Mouse (Mus musculus): ENCODE results near the gene Ccnd3. TPM values are rescaled to one million over a fixed set of nuclear protein-coding genes. Genes with fewer than 3 reads are reported as not detected.
"Not testable (repeated sequence)": the region's sequence is repeated elsewhere in the genome, so short reads cannot be mapped to it uniquely, and the experiment has no call there.

Gene Ccnd3
- total RNA-seq, 2 experiments from 2014 or later, result 178 to 185 TPM

GRCm38 (mm10) chr17:47482401-47482800, 22.4 kb upstream of the Ccnd3 start:
- DNase-seq, result peak; percentile 84

DNA sequence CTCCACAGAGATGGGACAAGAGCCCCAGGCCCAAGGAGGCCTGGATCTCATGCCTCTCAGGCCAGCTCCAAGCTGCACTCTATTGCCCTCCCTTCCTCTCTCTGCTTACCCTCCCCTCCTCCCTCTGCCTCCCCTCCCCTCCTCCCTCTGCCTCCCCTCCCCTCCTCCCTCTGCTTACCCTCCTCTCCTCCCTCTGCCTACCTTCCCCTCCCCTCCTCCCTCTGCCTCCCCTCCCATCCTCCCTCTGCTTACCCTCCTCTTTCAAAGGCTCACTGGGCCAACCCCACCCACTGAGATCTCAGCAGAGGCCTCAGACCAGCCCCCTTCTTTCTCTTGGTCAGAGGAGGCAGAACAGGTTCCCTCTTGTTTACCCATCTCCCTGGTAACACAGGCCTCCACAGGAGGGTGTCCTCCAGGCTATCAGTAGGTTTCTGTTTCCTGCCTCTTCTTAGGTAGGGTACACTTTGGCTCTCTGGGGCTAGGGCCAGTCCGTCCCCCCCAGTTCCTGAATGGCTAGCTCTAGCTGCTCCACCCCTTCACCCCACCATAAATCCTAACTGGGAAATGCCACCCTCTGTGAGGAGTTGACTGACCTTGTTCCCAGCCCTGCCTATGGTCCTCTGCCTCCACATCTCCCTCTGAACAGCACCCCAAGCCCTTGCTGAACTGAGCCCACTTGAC, 20.5 kb upstream of the Ccnd3 start:
- DNase-seq, result no peak

DNA sequence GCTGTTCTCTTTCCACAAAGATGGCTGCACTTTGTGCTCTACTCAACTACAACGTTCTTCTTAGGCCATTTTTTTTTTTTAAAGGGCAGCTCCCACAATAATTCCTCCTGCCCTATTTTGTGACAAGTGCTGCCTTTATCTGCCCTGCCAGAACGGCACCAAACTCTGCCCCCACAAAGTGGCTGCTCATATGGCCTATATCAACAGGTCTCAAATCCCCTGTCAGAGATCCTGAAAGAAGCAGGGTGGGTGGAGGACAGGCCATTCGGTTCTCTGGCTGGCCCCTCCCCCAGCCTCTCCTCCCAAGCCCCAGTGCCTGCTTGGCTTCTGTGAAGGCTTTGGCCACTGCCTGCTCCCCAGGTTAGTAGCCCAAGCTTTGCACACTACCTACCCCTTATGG, 19.9 kb upstream of the Ccnd3 start:
- no peak for DNase-seq

- DNase-seq, result no peak
Observed at GRCm38 (mm10) chr17:47485791-47486190, 19.1 kb upstream of the Ccnd3 start.

DNA sequence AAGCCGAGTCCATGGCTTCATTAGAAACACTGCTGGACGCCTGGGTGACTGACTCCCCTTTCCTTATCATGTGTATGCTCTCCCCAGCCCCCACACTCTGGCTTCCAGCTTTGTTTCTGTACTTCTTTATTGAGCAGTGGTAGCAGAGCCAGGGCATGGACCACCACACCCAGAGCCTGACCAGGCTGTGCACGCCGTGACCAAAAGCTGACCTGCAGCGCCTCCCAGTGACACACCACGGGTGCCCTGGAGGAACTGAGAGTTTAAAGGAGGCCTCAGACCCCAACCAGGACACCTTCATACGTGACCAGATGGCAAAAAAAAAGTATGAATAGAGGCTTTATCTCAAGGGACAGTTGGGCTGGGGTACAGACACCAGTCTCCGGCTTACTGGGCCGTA, 14.1 kb upstream of the Ccnd3 start:
- no peak for DNase-seq

DNA sequence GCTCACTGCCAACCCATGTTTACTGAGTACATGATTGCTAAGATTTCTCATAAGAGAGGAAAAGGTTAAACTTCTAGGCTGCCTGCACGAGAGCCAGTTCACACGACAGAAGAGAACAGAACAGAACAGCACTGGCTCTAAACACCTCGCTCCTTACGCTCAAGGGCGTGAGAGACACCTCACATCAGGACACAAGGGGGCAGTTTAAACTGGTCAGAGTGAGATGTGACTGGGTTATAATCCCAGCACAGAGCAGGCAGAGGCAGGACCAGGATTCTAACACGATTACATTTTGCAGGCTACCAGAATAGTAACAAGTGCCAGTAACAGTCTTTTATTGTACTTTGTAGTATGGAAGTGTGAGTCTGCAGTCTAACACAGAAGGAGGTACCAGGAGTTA, 12.1 kb upstream of the Ccnd3 start:
- DNase-seq, result no peak

DNA sequence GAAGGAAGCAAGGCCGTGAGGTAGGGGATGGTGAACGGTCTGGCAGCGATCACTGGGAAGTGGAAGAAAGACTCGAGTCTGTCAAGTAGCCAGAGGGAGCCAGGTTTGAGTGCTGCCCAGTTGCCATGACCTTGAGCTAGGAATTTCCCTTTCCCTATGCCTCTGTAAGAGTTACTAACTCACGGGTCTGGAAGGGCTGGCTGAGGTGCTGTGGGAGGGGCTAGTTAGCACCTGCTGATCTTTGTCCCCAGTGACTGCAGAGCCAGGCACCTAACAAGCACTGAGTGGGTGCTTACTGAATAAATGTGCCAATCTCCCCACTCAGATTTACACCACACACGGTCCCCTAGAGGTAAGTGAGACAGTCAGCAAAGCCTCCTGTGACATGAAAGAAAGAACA, 11.2 kb upstream of the Ccnd3 start:
- no peak for DNase-seq

GRCm38 (mm10) chr17:47494132-47494531, 10.7 kb upstream of the Ccnd3 start:
- no peak for DNase-seq

GRCm38 (mm10) chr17:47501531-47501930, 3.3 kb upstream of the Ccnd3 start:
- no peak for DNase-seq

DNA sequence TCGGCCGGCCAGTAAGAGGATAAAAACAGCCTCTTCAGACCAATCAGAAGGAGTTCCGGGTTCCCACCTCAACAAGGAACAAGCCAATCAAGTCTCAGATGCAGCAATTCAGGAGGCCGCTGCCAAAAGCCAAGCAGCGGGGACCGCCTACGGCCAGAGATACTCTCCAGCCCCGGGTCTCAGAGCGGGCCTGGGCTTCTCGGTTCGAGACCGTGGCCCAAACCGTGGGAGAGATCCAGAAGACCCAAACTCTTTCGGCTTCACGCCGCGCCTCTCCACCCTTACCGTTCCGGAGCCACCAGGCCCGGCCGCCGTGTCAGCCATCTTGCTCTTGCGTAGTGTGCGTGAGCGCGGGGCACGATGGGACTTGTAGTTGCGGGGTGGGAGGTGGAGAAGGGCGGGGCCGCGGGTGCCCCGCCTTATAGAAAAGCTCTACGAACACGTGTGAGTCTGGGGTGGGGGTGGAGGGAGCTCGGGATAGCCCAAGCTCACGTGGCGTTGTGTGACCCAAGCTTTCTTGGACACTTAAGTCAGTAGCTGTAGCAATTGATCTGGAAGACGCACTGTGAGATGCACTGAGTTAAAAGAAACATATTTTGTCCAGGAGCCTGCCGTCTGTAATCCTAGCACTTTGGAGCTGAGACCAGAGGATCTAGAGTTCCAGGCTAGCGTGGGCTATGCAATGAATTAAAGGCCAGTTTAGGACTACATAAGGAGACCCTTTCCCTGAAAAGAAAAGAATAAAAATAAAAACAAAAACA, 2.7 kb upstream of the Ccnd3 start, which contains the start of gene Taf8:
TSS of gene Taf8 (minus strand) at position 347 of the 761 bp plus-strand sequence.
- DNase-seq, result peak; percentile 95

GRCm38 (mm10) chr17:47502707-47503045, 2.2 kb upstream of the Ccnd3 start:
- DNase-seq, result not testable (repeated sequence)

DNA sequence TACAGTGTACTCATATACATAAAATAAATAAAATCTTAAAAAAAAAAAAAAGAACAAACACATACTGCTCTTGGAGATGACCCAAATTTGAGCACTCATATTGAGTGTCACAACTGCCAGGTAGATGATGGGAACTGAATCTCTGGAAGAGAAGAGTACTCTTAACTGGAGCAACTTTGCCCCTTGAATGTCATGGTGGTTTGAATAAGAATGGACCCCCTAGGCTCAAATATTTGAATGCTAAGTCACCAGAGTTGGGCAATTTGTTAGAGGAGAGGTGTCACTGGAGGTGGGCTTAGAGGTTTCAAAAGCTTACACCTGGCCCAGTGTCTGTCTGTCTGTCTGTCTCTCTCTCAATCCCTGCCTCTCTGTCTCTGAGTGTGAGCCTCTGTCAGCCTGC, 1.2 kb upstream of the Ccnd3 start:
- DNase-seq, result no peak

DNA sequence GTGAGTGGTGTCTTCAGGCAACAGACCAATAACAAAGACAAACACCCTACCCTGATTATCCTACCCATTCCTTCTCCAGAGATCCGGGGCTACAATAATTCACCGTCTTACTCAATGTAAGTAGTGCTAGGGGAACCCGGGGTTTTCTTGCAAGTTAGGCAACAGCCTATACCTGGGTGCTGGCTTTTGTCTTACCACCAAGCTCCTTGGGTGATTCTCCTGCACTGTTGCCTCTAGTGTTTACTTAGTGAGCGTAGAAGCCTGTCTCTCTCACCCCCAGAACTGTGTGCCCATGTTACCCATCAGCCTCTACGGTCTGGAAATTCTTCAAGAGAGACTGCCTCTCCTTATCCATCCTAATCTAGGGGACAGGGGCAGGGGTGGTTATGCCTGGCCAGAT, 623 bp upstream of the Ccnd3 start:
- no peak for DNase-seq

DNA sequence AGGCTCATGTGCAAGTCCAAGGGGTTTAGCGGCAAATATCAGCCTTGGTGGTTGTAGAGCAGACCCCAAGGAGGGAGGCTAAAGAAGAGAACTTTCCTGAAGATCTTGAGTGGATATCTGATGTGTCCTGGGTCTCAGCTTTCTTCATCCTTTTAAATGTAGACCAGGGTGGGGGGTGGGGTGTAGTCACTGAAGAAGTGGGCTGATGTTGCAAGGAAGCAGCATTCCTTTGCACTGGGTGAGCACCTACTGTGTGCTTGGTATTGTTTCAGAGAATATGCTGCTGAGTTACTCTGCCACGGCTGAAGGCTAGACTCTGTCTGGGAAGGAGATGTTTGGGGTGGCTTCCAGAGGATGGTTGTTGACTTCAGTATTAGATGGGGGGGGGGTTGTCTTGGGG, 715 bp downstream of the Ccnd3 start:
- DNase-seq, result no peak

GRCm38 (mm10) chr17:47506042-47506441, 1.2 kb downstream of the Ccnd3 start:
- DNase-seq, result no peak

DNA sequence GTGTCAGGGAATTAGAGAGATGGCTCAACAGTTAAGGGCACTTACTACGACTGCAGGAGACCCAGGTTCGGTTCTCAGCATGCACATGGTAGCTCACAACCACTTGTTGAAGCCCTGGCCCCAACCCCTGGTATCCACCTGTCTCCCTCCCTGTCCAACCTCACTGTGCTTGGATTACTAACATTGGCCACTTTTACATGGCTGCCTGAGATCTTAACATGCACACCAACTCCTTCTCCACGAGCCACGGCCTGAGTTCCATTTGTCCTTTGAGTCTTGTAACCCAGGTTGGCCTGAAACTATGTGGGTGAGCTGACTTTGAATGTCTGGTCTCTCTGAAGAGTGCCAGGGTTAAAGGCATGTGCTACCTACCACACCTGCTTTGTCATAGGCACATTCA, 1.8 kb downstream of the Ccnd3 start:
- DNase-seq, result no peak

- DNase-seq, result no peak
Observed at GRCm38 (mm10) chr17:47507523-47507922, 2.7 kb downstream of the Ccnd3 start.

- DNase-seq, result peak; percentile 95
Observed at GRCm38 (mm10) chr17:47508012-47508608, 3.3 kb downstream of the Ccnd3 start.

DNA sequence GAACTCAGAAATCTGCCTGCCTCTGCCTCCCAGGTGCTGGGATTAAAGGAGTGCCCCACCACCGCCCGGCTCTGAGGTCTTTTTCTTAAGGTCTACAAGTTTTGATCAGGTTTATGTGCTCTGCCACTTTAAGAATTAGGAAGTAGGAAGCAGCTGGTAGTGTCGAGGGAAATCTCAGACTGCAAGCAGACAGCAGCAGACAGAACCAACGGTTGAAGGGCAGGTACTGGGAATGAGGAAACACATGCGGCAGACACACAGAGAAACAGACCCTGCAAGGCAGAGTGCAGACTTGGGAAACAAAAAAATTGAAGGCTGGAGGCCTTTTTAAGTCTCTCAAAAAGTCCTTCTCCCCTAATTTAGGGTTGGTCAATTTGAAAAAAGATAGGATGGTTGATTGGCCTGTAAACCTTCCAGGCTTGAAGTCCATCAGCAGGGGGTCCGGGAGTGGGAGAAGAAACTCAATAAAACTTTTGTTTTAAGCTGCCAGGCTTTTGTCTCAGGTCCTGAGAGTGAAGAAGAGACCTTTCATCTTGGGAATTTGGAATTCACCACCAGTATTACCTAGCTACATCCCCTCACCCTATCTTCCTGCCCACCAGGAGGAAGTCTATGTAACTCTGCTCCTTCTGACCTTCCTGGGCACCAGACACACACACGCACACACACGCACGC, 4.3 kb downstream of the Ccnd3 start:
- no peak for DNase-seq

DNA sequence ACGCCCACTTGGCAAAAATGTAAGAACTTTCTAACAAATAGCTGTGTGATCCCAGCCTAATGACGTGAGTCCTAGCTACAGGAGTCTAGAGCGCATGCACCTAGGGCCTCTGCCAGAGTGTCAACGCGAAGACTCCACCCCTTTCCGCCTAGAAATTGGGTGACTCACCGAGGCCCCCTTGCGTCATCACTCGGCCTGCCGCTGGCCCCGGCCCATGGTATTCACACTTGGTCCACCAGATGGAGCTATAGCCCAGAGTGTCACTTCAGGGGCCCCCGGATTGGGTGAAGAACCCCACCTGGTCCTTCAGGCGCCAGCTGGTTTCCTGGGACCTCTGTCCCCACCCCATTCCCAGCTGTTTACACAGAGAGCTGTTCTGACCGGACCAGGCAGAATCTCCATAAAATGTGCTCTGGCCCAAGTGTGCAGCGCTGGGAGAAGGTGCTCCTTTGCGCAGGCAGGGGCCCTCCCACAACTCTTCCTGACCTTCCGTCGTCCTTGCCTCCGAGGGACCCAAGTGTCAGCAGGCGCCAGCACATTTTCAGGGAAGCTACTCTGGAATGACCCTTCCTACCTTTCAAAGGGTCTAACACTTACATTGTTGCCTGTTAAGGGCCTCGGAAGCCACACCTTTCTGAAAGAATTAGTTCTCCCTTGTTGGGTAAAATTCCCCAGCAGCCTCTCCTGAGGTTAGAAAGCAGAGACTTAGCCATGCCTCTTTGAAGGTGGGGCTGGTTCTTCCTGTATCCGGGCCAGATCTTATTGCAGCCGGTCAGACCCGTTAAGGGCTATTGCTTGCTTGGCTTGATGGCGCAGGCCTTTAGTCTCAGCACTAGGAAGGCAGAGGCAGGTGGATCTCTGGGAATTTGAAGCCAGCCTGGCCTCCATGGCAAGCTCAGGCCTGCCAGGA, 6.5 kb downstream of the Ccnd3 start:
- DNase-seq, result peak; percentile 99

DNA sequence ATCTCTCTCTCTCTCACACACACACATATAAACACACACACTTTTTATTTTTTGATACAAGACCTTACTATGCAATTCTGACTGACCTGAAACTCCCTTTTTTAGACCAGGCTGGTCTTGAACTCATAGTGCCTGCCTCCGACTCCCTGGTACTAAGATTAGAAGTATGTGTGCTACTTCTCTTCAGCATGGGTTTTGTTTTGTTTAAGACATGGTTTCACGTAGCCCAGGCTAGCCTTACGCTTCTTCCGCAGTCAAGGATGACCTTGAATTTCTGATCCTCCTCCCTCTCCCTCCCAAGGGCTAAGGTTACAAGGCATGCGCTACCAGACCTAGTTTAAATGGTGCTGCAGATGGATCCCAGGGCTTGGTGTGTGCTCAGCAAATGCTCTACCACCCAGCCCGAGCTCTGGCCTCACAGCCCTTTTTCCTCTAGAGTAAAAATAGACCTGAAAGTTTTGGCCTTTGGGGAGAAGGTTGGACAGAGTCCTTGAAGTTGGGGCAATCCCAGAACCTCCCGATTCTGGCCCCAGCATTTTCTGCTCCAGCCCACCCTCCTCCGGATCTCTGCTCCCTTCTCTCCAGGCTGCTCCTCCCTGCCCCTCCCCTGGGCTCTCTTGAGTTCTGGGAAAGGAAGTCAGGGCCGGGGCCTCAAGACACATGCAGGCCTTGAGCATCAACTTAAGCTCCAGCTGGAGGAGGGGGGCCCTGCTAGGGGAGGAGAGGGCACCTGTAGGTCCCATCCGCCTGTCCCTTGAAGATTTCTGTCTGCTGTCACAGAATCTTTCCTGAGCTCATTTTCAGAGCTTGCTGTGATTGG, 8.3 kb downstream of the Ccnd3 start:
- no peak for DNase-seq
